Mouse (Mus musculus): ENCODE data around the gene Chpf2. TPM values are rescaled to one million over a fixed set of nuclear protein-coding genes. Genes with fewer than 3 reads are reported as not detected.

Chpf2 gene
- polyA plus RNA-seq, 1 experiment = 9.1 TPM

DNA sequence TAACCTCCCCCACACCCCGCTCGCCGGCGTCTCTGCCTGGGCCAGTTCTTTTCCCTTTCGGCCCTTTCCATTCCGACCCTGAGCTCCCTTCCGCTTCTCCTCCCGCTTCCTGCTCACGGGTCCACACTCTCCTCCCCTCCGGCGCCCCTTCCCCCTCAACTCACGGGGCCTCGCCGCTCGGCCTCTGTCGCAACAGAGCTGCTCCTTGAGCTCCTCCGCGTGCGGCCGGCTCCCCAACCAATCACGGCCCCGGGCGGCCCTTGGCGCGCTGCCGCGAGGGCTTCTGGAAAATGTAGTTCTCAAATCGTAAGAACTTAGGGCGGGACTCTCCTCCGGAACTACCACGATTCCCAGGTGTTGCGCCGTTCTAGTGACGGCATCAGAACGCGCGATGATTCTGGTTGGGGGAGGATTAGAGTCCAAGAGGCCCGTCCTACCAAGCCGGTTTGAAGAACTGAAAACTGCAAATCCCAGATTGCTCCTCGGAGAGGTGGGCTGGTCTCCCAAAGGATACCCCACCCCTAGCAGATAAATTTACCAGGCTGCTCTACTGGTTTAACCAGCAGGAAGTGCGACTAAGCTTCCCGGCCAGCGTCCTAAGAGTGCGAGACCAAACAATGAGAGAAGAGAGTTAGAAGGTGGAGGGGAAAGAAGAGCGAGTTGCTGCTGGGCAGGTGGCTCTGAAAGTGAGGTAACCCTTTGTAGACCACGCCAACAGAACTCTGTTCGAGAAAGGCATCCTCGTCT, 9.2 kb upstream of the Chpf2 start, which contains the start of gene Abcf2:
TSS of gene Abcf2 (minus strand) at position 285 of the 747 bp plus-strand sequence.
- Histone ChIP-seq H3K27ac (ENCODE audit: control insufficient read depth, insufficient read depth, low read depth, low read length) (peak within 1 kb of the TSS; percentile 84), H3K4me1 (ENCODE audit: control insufficient read depth, insufficient read depth, low read length) (peaks cover 8% of the 10 kb centered on the region), H3K27me3 (ENCODE audit: control insufficient read depth, insufficient read depth, low read length) (no peaks in the 10 kb centered on the region), H3K4me3 (ENCODE audit: control insufficient read depth, low read depth, low read length) (peak within 1 kb of the TSS; percentile 96), H3K36me3 (ENCODE audit: control insufficient read depth, insufficient read depth, low read length) (no peaks in the 10 kb centered on the region; the same call in 1 of the 2 replicates)
- TF ChIP-seq CTCF (IDR thresholded peaks at IDR 0.05; ENCODE audit: control insufficient read depth, insufficient read depth, insufficient replicate concordance, low read depth, low read length) = no peak
- peak; percentile 80 for TF ChIP-seq POLR2A (IDR thresholded peaks at IDR 0.05; ENCODE audit: control insufficient read depth, low read depth, low read length)

DNA sequence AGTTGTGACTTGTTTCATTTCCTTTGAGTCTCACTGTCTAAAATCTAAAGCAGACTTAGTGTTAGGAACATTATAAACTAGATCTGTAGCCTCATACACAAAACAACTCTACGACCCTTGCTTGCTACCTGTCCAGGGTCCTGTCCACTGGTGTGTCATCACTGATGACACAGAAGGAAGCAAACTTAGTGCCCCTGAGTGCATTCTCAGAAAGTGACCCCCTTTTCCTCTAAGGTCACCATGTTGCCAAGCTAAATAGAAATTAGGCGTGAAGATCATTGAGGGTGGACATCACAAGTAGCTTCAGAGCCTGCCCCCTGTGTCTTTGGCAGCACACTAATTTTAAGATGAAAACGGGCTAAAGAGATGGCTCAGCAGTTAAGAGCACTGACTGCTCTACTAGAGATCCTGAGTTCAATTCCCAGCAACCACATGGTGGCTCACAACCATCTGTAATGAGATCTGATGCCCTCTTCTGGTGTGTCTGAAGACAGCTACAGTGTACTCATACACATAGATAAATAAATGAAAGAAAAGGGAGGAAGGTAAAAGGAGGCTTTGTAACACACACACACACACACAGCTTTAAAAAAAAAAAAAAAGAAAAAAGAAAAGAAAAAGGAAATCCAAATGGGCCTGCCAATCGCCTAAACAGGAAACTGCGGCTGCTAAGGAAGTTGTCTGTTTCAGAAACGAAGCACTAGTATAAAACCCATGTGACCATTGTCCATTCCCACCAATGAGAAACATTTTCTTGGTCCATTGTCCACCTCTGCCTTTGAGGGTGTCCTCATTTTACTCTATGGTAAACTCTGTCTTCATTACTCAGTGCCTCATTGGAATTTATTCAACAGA, 8.2 kb upstream of the Chpf2 start:
- Histone ChIP-seq H3K27ac (ENCODE audit: control insufficient read depth, insufficient read depth, low read depth, low read length) (no peak overlapping the region; the same call in 1 of the 2 replicates), H3K36me3 (ENCODE audit: control insufficient read depth, insufficient read depth, low read length) (no peaks in the 10 kb centered on the region; the same call in 1 of the 2 replicates), H3K27me3 (ENCODE audit: control insufficient read depth, insufficient read depth, low read length) (no peaks in the 10 kb centered on the region), H3K4me1 (ENCODE audit: control insufficient read depth, insufficient read depth, low read length) (peaks cover 8% of the 10 kb centered on the region), H3K4me3 (ENCODE audit: control insufficient read depth, low read depth, low read length) (peak overlapping the region; percentile 96)
- TF ChIP-seq POLR2A (IDR thresholded peaks at IDR 0.05; ENCODE audit: control insufficient read depth, low read depth, low read length) = no peak
- no peak for TF ChIP-seq CTCF (IDR thresholded peaks at IDR 0.05; ENCODE audit: control insufficient read depth, insufficient read depth, insufficient replicate concordance, low read depth, low read length)

DNA sequence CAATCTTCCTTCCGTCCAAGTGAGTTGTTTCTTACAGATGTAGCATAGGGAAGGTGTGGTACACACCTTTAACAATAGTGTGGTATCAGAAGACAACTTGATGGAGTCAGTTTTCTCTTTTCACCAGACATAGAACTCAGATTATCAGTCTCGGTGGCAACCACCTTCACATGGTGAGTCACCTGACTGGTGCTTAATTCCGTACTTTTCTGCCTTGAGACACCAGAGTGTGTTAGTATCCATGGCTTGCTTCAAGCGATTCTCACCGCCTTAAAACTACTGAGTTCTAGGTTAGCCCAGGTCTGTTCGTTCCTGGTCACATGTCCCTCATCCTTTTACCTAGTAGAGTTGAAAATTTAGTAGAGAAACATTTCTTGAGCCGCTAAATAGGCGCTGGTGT, 435 bp upstream of the Chpf2 start:
- Histone ChIP-seq H3K27ac (ENCODE audit: control insufficient read depth, insufficient read depth, low read depth, low read length) (peak overlapping the region; percentile 65), H3K36me3 (ENCODE audit: control insufficient read depth, insufficient read depth, low read length) (no peaks in the 10 kb centered on the region)

DNA sequence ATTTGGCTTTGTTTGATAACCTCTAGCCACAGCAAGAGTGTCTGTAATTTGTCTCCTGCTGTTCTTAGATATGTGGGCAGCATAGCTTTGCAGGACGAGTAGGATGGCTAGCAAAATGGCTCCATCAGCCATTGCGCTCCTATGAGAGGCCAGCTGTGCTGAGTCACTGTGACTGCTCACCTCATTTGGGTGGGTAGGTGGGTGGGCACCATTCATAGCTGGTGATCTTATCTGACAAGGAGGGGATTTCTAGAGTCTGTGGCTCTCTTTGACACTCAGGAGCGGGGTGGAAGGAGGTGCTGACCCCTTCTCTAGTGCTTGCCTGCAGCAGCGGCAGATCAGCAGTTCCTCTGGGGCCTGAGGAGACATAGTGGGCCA, 648 bp downstream of the Chpf2 start:
- H3K4me1 ChIP-seq (ENCODE audit: control insufficient read depth, insufficient read depth, low read length) = peaks cover 13% of the 10 kb centered on the region
- no peaks in the 10 kb centered on the region for H3K27me3 ChIP-seq (ENCODE audit: control insufficient read depth, insufficient read depth, low read length)
- H3K27ac ChIP-seq (ENCODE audit: control insufficient read depth, insufficient read depth, low read depth, low read length) = no peak overlapping the region; the same call in 1 of the 2 replicates
- peak overlapping the region; percentile 99 for H3K4me3 ChIP-seq (ENCODE audit: control insufficient read depth, low read depth, low read length)
- no peaks in the 10 kb centered on the region for H3K36me3 ChIP-seq (ENCODE audit: control insufficient read depth, insufficient read depth, low read length)
- TF ChIP-seq CTCF (IDR thresholded peaks at IDR 0.05; ENCODE audit: control insufficient read depth, insufficient read depth, insufficient replicate concordance, low read depth, low read length) (no peak), POLR2A (IDR thresholded peaks at IDR 0.05; ENCODE audit: control insufficient read depth, low read depth, low read length) (no peak)

More for the DNA sequence above, 435 bp upstream of the Chpf2 start:
- peak overlapping the region; percentile 99 for H3K4me3 ChIP-seq (ENCODE audit: control insufficient read depth, low read depth, low read length)
- no peaks in the 10 kb centered on the region for H3K27me3 ChIP-seq (ENCODE audit: control insufficient read depth, insufficient read depth, low read length)
- no peak for TF ChIP-seq POLR2A (IDR thresholded peaks at IDR 0.05; ENCODE audit: control insufficient read depth, low read depth, low read length)
- TF ChIP-seq CTCF (IDR thresholded peaks at IDR 0.05; ENCODE audit: control insufficient read depth, insufficient read depth, insufficient replicate concordance, low read depth, low read length) = no peak
- H3K4me1 ChIP-seq (ENCODE audit: control insufficient read depth, insufficient read depth, low read length) = peaks cover 13% of the 10 kb centered on the region

DNA sequence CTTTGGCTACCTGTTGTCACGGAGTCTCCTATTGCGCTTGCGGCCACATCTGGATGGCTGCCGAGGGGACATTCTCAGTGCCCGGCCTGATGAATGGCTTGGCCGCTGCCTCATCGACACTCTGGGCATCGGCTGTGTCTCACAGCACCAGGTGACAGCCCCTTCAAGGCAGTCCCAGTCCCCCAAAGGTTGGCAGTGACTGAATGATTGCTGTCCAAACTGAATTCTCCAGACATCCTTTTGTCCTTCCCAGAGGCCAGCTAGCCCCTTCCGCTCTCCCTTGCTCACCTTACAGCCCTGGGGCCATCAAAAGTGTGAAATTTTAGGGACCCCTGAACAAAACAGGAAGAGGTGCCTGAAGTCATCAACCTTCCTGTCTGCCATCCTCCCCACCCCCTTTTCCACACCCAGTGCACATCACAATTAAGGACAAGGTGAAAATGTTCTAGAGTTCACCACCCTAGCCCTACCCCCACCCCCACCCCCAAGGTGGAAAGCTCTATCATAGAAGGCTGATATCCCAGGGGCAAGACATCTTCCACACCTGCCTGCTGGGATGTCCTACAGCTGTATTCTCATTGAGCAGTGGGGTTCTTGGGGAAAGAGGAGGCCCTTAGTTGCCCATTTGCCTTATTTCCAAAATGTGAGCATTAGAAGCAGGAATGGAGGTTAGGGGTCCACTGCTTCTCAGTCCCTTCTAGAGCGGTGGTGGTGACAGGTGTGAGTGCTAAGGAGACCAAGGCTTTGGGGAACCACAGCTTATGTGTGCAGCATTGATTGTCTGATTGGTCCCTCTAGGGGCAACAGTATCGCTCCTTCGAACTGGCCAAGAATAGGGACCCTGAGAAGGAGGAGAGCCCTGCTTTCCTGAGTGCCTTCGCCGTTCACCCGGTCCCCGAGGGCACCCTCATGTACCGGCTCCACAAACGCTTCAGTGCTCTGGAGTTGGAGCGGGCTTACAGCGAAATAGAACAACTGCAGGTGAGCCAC, 3.3 kb downstream of the Chpf2 start:
- H3K27ac ChIP-seq (ENCODE audit: control insufficient read depth, insufficient read depth, low read depth, low read length) = no peak overlapping the region
- no peak overlapping the region for H3K4me3 ChIP-seq (ENCODE audit: control insufficient read depth, low read depth, low read length)
- no peaks in the 10 kb centered on the region for H3K36me3 ChIP-seq (ENCODE audit: control insufficient read depth, insufficient read depth, low read length)
- H3K4me1 ChIP-seq (ENCODE audit: control insufficient read depth, insufficient read depth, low read length) = peaks cover 13% of the 10 kb centered on the region
- TF ChIP-seq POLR2A (IDR thresholded peaks at IDR 0.05; ENCODE audit: control insufficient read depth, low read depth, low read length) (no peak), CTCF (IDR thresholded peaks at IDR 0.05; ENCODE audit: control insufficient read depth, insufficient read depth, insufficient replicate concordance, low read depth, low read length) (no peak)
- no peaks in the 10 kb centered on the region for H3K27me3 ChIP-seq (ENCODE audit: control insufficient read depth, insufficient read depth, low read length)

DNA sequence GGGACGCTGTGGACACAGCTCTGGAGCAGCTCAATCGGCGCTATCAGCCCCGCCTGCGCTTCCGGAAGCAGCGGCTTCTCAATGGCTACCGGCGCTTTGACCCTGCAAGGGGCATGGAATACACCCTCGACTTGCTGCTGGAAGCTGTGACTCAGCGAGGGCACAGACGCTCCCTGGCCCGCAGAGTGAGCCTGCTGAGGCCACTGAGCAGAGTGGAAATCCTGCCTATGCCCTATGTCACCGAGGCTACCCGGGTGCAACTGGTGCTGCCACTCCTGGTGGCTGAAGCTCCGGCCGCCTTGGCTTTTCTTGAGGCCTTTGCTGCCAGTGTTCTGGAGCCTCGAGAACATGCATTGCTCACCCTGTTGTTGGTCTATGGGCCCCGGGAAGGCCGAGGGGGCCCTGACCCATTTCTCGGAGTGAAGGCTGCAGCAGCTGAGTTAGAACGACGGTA, 4.8 kb downstream of the Chpf2 start:
- TF ChIP-seq POLR2A (IDR thresholded peaks at IDR 0.05; ENCODE audit: control insufficient read depth, low read depth, low read length) = no peak
- no peak for TF ChIP-seq CTCF (IDR thresholded peaks at IDR 0.05; ENCODE audit: control insufficient read depth, insufficient read depth, insufficient replicate concordance, low read depth, low read length)
- Histone ChIP-seq H3K4me3 (ENCODE audit: control insufficient read depth, low read depth, low read length) (peak overlapping the region; percentile 41), H3K27me3 (ENCODE audit: control insufficient read depth, insufficient read depth, low read length) (no peaks in the 10 kb centered on the region), H3K27ac (ENCODE audit: control insufficient read depth, insufficient read depth, low read depth, low read length) (no peak overlapping the region), H3K4me1 (ENCODE audit: control insufficient read depth, insufficient read depth, low read length) (peaks cover 10% of the 10 kb centered on the region), H3K36me3 (ENCODE audit: control insufficient read depth, insufficient read depth, low read length) (no peaks in the 10 kb centered on the region; the same call in 1 of the 2 replicates)
